Mouse (Mus musculus): ENCODE data around the gene Bod1l. TPM values are rescaled to one million over a fixed set of nuclear protein-coding genes. Genes with fewer than 3 reads are reported as not detected.

The Bod1l gene
- polyA plus RNA-seq, 1 experiment from 2014 or later = 30.0 TPM

DNA sequence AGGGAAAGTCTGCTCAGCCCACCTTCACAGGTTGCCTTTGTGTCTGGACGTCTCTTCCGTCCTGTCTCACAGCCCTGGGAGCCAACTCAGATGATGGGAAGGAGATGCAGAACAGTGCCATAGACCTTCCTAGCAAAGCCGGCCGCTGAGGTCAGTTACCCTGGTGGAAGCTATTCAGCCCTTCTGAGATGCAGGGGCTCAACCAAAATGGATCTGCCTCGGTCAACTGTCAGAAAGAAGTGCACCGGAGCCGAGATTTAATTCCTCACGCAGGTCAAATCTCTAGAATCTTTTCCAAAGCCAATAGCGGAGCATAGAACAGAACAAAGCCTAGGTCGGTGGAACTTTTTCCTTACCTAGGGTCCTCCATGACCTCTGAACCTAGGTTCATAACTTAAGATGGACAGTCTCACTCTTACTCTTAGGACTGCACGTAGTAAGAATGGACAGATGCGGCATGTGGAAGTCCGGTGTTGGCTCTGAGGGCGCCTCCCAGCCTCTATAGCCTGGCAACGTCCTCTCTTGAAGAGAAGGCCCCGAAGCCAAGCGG is 89.8 kb downstream of the Bod1l start:
- no peak for ATAC-seq (ENCODE audit: low FRiP score)
- Histone ChIP-seq H3K9me3 (no peaks in the 10 kb centered on the region), H3K9ac (no peak overlapping the region), H3K4me1 (no peaks in the 10 kb centered on the region), H3K27ac (no peak overlapping the region), H3K27me3 (peaks cover 98% of the 10 kb centered on the region), H3K4me3 (replicated peaks) (no peak overlapping the region), H3K4me2 (no peak overlapping the region), H3K36me3 (replicated peaks) (no peaks in the 10 kb centered on the region)
- under 1% methylated on average over 17 of the region's 17 CpGs for WGBS

DNA sequence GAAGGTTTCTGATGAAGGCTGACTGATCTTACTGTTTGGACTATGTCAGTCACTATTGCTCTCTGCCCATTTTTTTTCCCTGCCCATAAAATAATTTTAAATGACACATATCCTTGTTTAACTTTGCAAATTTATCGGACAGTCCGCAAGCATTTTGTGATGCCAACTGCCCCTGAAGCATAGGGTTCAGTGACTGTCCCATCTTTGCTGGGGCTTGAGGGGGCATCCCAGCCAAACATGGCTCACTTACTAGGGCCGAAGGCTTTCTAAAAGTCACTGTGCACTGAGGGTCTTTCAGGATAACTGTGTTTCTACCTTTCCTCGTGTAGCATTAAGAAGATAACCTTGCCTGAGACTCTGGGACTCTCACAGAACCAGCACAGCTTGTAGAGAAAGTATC is 91.4 kb downstream of the Bod1l start:
- H3K4me1 ChIP-seq = no peaks in the 10 kb centered on the region; the same call in 1 of the 2 replicates
- no peaks in the 10 kb centered on the region for H3K36me3 ChIP-seq (replicated peaks)
- no peak overlapping the region for H3K27ac ChIP-seq
- H3K27me3 ChIP-seq = peaks cover 98% of the 10 kb centered on the region
- no peak overlapping the region for H3K4me2 ChIP-seq
- ATAC-seq (ENCODE audit: low FRiP score) = no peak
- WGBS = 21% methylated on average over 4 of the region's 4 CpGs
- no peaks in the 10 kb centered on the region for H3K9me3 ChIP-seq
- no peak overlapping the region for H3K9ac ChIP-seq
- H3K4me3 ChIP-seq (replicated peaks) = no peak overlapping the region

GRCm38 (mm10) chr5:41744898-41745780 is 99.0 kb downstream of the Bod1l start:
- Histone ChIP-seq H3K9ac (no peak overlapping the region), H3K36me3 (replicated peaks) (no peaks in the 10 kb centered on the region), H3K27me3 (peaks cover 82% of the 10 kb centered on the region), H3K4me1 (no peaks in the 10 kb centered on the region; the same call in none of the 2 replicates), H3K27ac (no peak overlapping the region), H3K9me3 (no peaks in the 10 kb centered on the region), H3K4me2 (no peak overlapping the region), H3K4me3 (replicated peaks) (no peak overlapping the region)
- 3% methylated on average over 12 of the region's 15 CpGs for WGBS
- ATAC-seq (ENCODE audit: low FRiP score) = no peak

- H3K4me3 ChIP-seq (replicated peaks) = no peak overlapping the region
- no peak overlapping the region for H3K4me2 ChIP-seq
- no peaks in the 10 kb centered on the region; the same call in none of the 2 replicates for H3K4me1 ChIP-seq
- peaks cover 74% of the 10 kb centered on the region for H3K27me3 ChIP-seq
- no peaks in the 10 kb centered on the region for H3K9me3 ChIP-seq
- H3K27ac ChIP-seq = no peak overlapping the region
- H3K36me3 ChIP-seq (replicated peaks) = no peaks in the 10 kb centered on the region
- ATAC-seq (ENCODE audit: low FRiP score) = no peak
- no peak overlapping the region for H3K9ac ChIP-seq
- WGBS = 8% methylated on average over 7 of the region's 7 CpGs
These were observed 99.9 kb downstream of the Bod1l start for GRCm38 (mm10) chr5:41744234-41744633.

DNA sequence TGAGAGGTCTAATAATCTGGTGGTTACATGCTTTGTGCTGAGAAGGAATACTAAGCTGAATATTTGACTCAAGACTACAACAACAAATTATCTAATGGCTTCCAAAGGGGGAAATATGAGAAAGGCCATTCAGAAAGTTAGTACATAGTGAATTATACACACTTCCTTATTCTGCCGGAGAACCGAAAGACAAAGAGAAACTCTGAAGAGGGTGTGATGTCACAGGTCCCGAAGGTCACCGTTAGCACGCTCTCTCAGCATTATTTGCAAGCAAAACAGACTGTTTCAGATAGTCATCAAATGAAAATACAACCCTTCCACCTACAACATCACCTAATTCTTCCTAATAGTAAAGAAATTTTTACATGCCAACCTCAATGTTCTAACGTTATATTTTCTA is 105.3 kb downstream of the Bod1l start:
- no peak overlapping the region for H3K27ac ChIP-seq
- no peak overlapping the region for H3K4me3 ChIP-seq (replicated peaks)
- ATAC-seq (ENCODE audit: low FRiP score) = no peak
- H3K9me3 ChIP-seq = no peaks in the 10 kb centered on the region
- no peak overlapping the region for H3K9ac ChIP-seq
- H3K4me1 ChIP-seq = no peaks in the 10 kb centered on the region; the same call in 1 of the 2 replicates
- H3K4me2 ChIP-seq = no peak overlapping the region
- 57% methylated on average over 6 of the region's 6 CpGs for WGBS
- no peaks in the 10 kb centered on the region for H3K36me3 ChIP-seq (replicated peaks)
- H3K27me3 ChIP-seq = peaks cover 21% of the 10 kb centered on the region

Small RNA genes lying within 50 kb of the gene (microRNA-seq; reads per million reads assigned to microRNA genes)
- not detected for gene Mir6414

Other genes with a start within 250 kb of the Bod1l start
- 88.9 and 94.7 TPM in 2 replicates for gene Rab28, start 136.2 kb downstream of the Bod1l start, polyA plus RNA-seq (2016; fragmentation: Nextera tagmentation; extraction: Ambion mirVana)
- gene Nkx3-2, start 79.8 kb downstream of the Bod1l start, polyA plus RNA-seq (2016; fragmentation: Nextera tagmentation; extraction: Ambion mirVana) = not detected in 2 replicates
- gene Gm16223, start 223.6 kb upstream of the Bod1l start, polyA plus RNA-seq (2016; fragmentation: Nextera tagmentation; extraction: Ambion mirVana) = 0.09 TPM in 1 of 2 replicates, not detected in the other

Data from forebrain, embryonic 12.5 days (tissue).